Mouse (Mus musculus): ENCODE results near the gene Inha. TPM values are rescaled to one million over a fixed set of nuclear protein-coding genes. Genes with fewer than 3 reads are reported as not detected.

Inha gene
- polyA plus RNA-seq (2015; fragmentation: Nextera tagmentation; extraction: Ambion mirVana): 5.0 and 6.0 TPM in 2 replicates

GRCm38 (mm10) chr1:75507006-75507405 lies at the start of gene Inha:
Gene Inha (plus strand): TSS chr1:75507077.

GRCm38 (mm10) chr1:75478916-75479634 lies 27.8 kb upstream of the Inha start, which contains the start of the genes Chpf and Tmem198:
Gene Chpf (minus strand): TSS chr1:75479307.
Gene Tmem198 (plus strand): TSS chr1:75479532.

GRCm38 (mm10) chr1:75505956-75506831 lies 683 bp upstream of the Inha start, which contains the start of gene Obsl1:
Gene Obsl1 (minus strand): TSS chr1:75506452.

DNA sequence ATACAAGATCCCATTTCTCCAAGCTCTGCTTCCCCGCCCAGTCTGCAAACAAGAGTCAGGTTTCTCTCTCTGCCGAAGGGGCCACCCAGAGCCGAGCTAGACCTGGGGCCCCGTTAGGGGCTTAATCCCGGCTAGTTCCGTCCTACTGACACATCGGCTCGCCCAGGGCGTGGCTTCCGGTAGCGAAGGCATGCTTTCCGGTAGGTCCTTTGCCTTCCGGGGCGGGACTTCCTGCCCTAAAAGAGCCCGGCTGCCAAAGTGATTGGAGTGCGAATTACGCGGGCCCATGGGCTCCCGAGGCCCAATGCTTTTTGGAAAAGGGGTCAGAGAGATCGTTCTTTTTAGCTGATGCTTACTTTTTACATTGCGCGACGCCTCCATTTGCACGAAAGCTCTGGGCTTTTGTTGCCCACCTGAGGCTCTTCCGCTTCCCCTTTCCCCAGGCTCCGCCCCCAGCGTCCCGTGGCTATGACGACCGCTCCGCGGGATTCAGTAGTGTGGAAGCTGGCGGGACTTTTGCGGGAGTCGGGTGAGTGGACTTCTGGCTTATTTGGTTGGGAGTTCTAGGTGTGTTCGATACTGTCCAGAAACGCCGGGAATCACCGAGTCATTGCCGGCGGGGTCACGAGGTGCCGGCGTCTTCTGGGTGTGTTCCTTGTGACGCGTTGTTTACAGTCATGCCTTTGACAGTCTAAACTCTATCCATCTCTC lies 14.6 kb downstream of the Inha start, which contains the start of gene Stk11ip:
Gene Stk11ip (plus strand): TSS at position 209 of the 711 bp plus-strand sequence.

DNA sequence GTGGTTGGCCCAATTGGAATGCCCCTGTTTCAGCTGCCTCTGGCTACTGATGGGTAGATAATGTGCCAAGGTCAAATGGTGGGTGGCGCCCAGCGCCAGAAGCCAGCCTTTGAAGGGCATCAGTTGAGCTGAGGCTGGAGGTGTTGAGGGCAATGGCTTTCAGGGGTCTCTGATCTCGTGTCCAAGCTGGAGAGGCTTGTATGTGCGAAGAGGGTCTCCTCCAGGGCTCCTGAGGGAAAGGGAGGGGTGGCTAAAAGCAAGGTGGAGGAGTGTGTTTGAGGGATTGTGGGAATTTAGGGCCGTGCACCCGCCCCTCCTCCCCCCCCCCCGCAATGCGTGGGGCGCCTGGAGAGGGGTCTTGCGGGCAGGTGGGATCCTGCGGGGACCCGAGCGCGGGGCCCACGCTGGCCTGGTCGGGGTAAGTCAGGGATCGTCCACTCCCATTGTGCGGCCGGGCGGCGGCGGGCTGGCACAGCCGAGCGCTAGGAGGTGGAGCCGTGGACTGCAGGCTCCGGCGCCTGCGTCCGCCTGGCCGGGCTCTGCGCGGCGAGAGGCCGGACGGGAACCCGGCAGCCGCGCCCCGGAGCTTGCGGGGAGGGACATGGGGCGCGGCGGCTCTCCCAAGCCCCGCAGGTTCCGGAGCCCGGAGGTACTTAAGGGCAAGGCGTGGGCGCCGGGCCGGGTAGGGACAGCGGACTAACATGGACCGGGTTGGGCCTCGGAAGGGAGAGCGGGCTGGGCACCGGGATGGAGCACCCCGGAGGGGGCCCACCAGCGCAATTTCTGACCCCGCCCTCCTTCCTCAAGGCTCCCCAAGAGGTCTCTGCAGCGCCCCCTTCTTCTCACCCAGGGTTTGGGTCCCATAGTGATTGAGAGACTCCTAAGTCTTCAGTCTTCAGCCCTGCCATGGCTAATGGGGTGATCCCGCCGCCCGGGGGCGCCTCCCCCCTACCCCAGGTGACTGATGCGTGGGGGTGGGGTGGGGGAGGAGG lies 39.4 kb downstream of the Inha start, which contains the start of gene Slc4a3:
Gene Slc4a3 (plus strand): TSS at position 302 of the 992 bp plus-strand sequence.

Other genes starting within 250 kb of the Inha start
- gene Ptprn, start 242.6 kb upstream of the Inha start, polyA plus RNA-seq (2015; fragmentation: Nextera tagmentation; extraction: Ambion mirVana): 0.30 TPM in 2 replicates
- 0.29 TPM in 1 of 2 replicates, not detected in the other for gene Resp18, start 228.7 kb upstream of the Inha start, polyA plus RNA-seq (2015; fragmentation: Nextera tagmentation; extraction: Ambion mirVana)
- gene Dnpep, start 189.1 kb upstream of the Inha start, polyA plus RNA-seq (2015; fragmentation: Nextera tagmentation; extraction: Ambion mirVana): 153 and 154 TPM in 2 replicates
- gene Des, start 146.7 kb upstream of the Inha start, polyA plus RNA-seq (2015; fragmentation: Nextera tagmentation; extraction: Ambion mirVana): 2,029 and 2,461 TPM in 2 replicates
- gene Speg, start 131.8 kb upstream of the Inha start, polyA plus RNA-seq (2015; fragmentation: Nextera tagmentation; extraction: Ambion mirVana): 51.1 and 53.5 TPM in 2 replicates
- gene Gmppa, start 71.1 kb upstream of the Inha start, polyA plus RNA-seq (2015; fragmentation: Nextera tagmentation; extraction: Ambion mirVana): 89.2 and 102 TPM in 2 replicates
- gene Asic4, start 56.6 kb upstream of the Inha start, polyA plus RNA-seq (2015; fragmentation: Nextera tagmentation; extraction: Ambion mirVana): 0.33 and 0.40 TPM in 2 replicates
- 45.4 and 46.4 TPM in 2 replicates for gene Chpf, start 27.8 kb upstream of the Inha start, polyA plus RNA-seq (2015; fragmentation: Nextera tagmentation; extraction: Ambion mirVana)
- gene Tmem198, start 27.5 kb upstream of the Inha start, polyA plus RNA-seq (2015; fragmentation: Nextera tagmentation; extraction: Ambion mirVana): 1.1 and 1.4 TPM in 2 replicates
- gene Obsl1, start 625 bp upstream of the Inha start, polyA plus RNA-seq (2015; fragmentation: Nextera tagmentation; extraction: Ambion mirVana): 28.7 and 29.1 TPM in 2 replicates
- gene Stk11ip, start 14.5 kb downstream of the Inha start, polyA plus RNA-seq (2015; fragmentation: Nextera tagmentation; extraction: Ambion mirVana): 7.6 and 8.2 TPM in 2 replicates
- gene Slc4a3, start 39.2 kb downstream of the Inha start, polyA plus RNA-seq (2015; fragmentation: Nextera tagmentation; extraction: Ambion mirVana): 25.2 and 29.3 TPM in 2 replicates